Mouse (Mus musculus) lung, embryonic 16.5 days (tissue): Measurements from ENCODE around the gene Usp37. TPM values are rescaled to one million over a fixed set of nuclear protein-coding genes. Genes with fewer than 3 reads are reported as not detected.
"Not testable (repeated sequence)": the region's sequence is repeated elsewhere in the genome, so short reads cannot be mapped to it uniquely, and the experiment has no call there.

Experiments used
- ATAC-seq: fragments of 200-750 bp; cut with Nextera tagmentation; 2 replicates; pipeline ENCODE4 v1.8.0; 2017; ENCODE audit warnings: low read depth, mild to moderate bottlenecking, moderate library complexity
- H3K27ac ChIP-seq: fragments of 300-500 bp; sonication (generic); 2 replicates; pipeline ENCODE4 v1.5.1; 2014; ENCODE audit warnings: mild to moderate bottlenecking, control low read depth, low read length
- H3K27me3 ChIP-seq: fragments of 300-500 bp; sonication (generic); 2 replicates; pipeline ENCODE4 v1.6.1; 2014; ENCODE audit warnings: low read depth, low read length, mixed read lengths; ENCODE audit not compliant: control insufficient read depth, insufficient read depth
- H3K36me3 ChIP-seq: fragments of 300-500 bp; sonication (generic); 2 replicates; pipeline ENCODE4 v1.6.1; 2014; ENCODE audit warnings: low read length; ENCODE audit not compliant: control insufficient read depth, insufficient read depth
- H3K4me1 ChIP-seq: fragments of 300-500 bp; sonication (generic); replicated peaks from 2 replicates; pipeline ENCODE4 v1.6.1; 2014; ENCODE audit warnings: low read length, mixed read lengths; ENCODE audit not compliant: control insufficient read depth, insufficient read depth
- H3K4me2 ChIP-seq: fragments of 300-500 bp; sonication (generic); 2 replicates; pipeline ENCODE4 v1.6.1; 2014; ENCODE audit warnings: low read depth, low read length, control low read depth
- H3K4me3 ChIP-seq: fragments of 300-500 bp; sonication (generic); 2 replicates; pipeline ENCODE4 v1.5.1; 2014; ENCODE audit warnings: mild to moderate bottlenecking, low read length, control low read depth
- H3K9ac ChIP-seq: fragments of 300-500 bp; sonication (generic); 2 replicates; pipeline ENCODE4 v1.6.1; 2014; ENCODE audit warnings: low read length, control low read depth
- H3K9me3 ChIP-seq: fragments of 300-500 bp; sonication (generic); 2 replicates; pipeline ENCODE4 v1.6.1; 2016; ENCODE audit warnings: low read length; ENCODE audit not compliant: control insufficient read depth
- WGBS: fragments of 180-500 bp; shearing (Covaris S2); extraction: QIAGEN DNeasy Blood & Tissue Kit; methylation state at CpG from one replicate; pipeline ENCODE4 v1.1.7; 2014; 5-methylcytosine and 5-hydroxymethylcytosine counted together
- polyA plus RNA-seq: library from polyadenylated mRNA; unstranded; fragments of >200 nt; fragmentation: Nextera tagmentation; extraction: Ambion mirVana; gene quantifications from 2 replicates; pipeline ENCODE4 v1.2.1, GENCODE M21; 2015

Gene Usp37
- polyA plus RNA-seq, 1 experiment from 2014 or later, result 31.0 TPM

GRCm38 (mm10) chr1:74542451-74542961 is 1.6 kb downstream of the Usp37 start, which contains the start of gene Plcd4:
Gene Plcd4, plus strand, starts transcription at chr1:74542888.
- peak; percentile 34; the same call in 1 of the 2 replicates for ATAC-seq
- Histone ChIP-seq H3K9ac (no peak within 1 kb of the TSS), H3K36me3 (no peaks in the 10 kb centered on the region), H3K4me2 (no peak within 1 kb of the TSS), H3K4me3 (no peak within 1 kb of the TSS), H3K27me3 (no peaks in the 10 kb centered on the region), H3K4me1 (no peaks in the 10 kb centered on the region), H3K27ac (no peak within 1 kb of the TSS), H3K9me3 (no peaks in the 10 kb centered on the region)
- WGBS, result 7% methylated on average over 6 of the region's 6 CpGs

GRCm38 (mm10) chr1:74538650-74539049 is 5.4 kb downstream of the Usp37 start:
- H3K27ac ChIP-seq, result no peak overlapping the region
- H3K4me2 ChIP-seq, result no peak overlapping the region
- H3K4me1 ChIP-seq, result no peaks in the 10 kb centered on the region
- ATAC-seq, result no peak
- no peaks in the 10 kb centered on the region for H3K9me3 ChIP-seq
- no peaks in the 10 kb centered on the region for H3K36me3 ChIP-seq
- no peak overlapping the region for H3K4me3 ChIP-seq
- H3K9ac ChIP-seq, result no peak overlapping the region
- no peaks in the 10 kb centered on the region for H3K27me3 ChIP-seq

DNA sequence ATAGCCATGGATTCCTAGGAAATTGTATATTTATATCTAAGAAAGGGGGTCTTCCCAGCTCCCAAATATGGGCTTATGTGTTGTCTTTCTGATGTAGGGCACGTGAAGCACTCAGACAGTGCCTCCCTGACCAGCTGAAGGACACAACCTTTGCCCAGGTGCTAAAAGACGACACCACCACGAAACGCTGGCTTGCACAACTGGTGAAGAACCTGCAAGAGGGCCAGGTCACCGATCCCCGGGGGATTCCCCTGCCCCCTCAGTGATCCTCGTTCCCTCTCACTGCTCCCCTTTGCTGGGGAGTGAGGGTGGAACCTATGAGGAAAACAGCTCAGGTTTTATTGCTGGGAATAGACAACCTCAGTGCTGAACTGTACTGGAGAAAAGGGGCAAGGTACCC is 15.5 kb downstream of the Usp37 start:
- no peak overlapping the region for H3K4me3 ChIP-seq
- no peaks in the 10 kb centered on the region for H3K27me3 ChIP-seq
- no peak for ATAC-seq
- H3K4me2 ChIP-seq, result no peak overlapping the region
- H3K36me3 ChIP-seq, result peaks cover 55% of the 10 kb centered on the region
- no peaks in the 10 kb centered on the region for H3K9me3 ChIP-seq
- no peaks in the 10 kb centered on the region for H3K4me1 ChIP-seq
- no peak overlapping the region for H3K9ac ChIP-seq
- no peak overlapping the region for H3K27ac ChIP-seq
- WGBS, result 84% methylated on average over 7 of the region's 7 CpGs

GRCm38 (mm10) chr1:74524746-74525145 is 19.3 kb downstream of the Usp37 start:
- 89% methylated on average over 4 of the region's 4 CpGs for WGBS
- peaks cover 57% of the 10 kb centered on the region for H3K36me3 ChIP-seq
- H3K4me3 ChIP-seq, result no peak overlapping the region
- H3K9ac ChIP-seq, result no peak overlapping the region
- H3K27ac ChIP-seq, result no peak overlapping the region
- H3K27me3 ChIP-seq, result no peaks in the 10 kb centered on the region
- ATAC-seq, result no peak
- H3K9me3 ChIP-seq, result no peaks in the 10 kb centered on the region
- H3K4me2 ChIP-seq, result no peak overlapping the region
- H3K4me1 ChIP-seq, result no peaks in the 10 kb centered on the region

DNA sequence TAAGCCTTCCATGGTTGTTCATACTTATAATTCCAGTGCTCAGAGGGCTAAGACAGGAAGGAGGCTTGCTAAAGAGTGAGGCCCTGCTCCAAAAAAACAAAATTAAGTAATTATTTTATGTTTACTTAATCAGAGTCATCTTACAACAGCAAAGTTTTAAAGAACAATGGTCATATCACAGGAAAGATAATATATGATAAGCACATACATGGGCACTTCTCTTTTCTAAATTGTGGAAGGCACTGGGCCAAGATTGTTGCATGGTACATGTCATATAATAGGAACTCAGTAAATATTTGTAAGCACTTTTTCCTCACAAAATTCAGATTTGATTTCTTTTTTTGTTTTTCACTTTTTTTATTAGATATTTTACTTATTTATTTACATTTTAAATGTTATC is 24.2 kb downstream of the Usp37 start:
- Histone ChIP-seq H3K4me1 (no peaks in the 10 kb centered on the region), H3K27ac (no peak overlapping the region), H3K9me3 (no peaks in the 10 kb centered on the region), H3K4me2 (no peak overlapping the region), H3K27me3 (no peaks in the 10 kb centered on the region), H3K36me3 (peaks cover 30% of the 10 kb centered on the region), H3K9ac (no peak overlapping the region), H3K4me3 (no peak overlapping the region)
- ATAC-seq, result no peak

GRCm38 (mm10) chr1:74512999-74513398 is 31.1 kb downstream of the Usp37 start:
- not testable (repeated sequence) for H3K36me3 ChIP-seq, H3K4me3 ChIP-seq, H3K9me3 ChIP-seq, H3K4me2 ChIP-seq, H3K4me1 ChIP-seq, H3K9ac ChIP-seq, H3K27ac ChIP-seq, ATAC-seq, H3K27me3 ChIP-seq
- 86% methylated on average over 1 of the region's 1 CpGs for WGBS

GRCm38 (mm10) chr1:74511306-74511705 is 32.8 kb downstream of the Usp37 start:
- Histone ChIP-seq H3K27me3 (no peaks in the 10 kb centered on the region), H3K4me2 (no peak overlapping the region), H3K36me3 (no peaks in the 10 kb centered on the region; the same call in 1 of the 2 replicates), H3K4me1 (peaks cover 16% of the 10 kb centered on the region), H3K9me3 (no peaks in the 10 kb centered on the region), H3K4me3 (no peak overlapping the region), H3K9ac (no peak overlapping the region), H3K27ac (no peak overlapping the region)
- no peak for ATAC-seq
- WGBS, result 92% methylated on average over 5 of the region's 5 CpGs

- Histone ChIP-seq H3K27me3 (no peaks in the 10 kb centered on the region), H3K4me2 (peak overlapping the region; percentile 91; the same call in 1 of the 2 replicates), H3K4me1 (peaks cover 26% of the 10 kb centered on the region), H3K36me3 (no peaks in the 10 kb centered on the region), H3K9me3 (no peaks in the 10 kb centered on the region), H3K9ac (no peak overlapping the region), H3K27ac (no peak overlapping the region), H3K4me3 (no peak overlapping the region)
- 94% methylated on average over 2 of the region's 2 CpGs for WGBS
- ATAC-seq, result no peak
These were observed 36.3 kb downstream of the Usp37 start for GRCm38 (mm10) chr1:74507780-74508179.

GRCm38 (mm10) chr1:74506471-74506881 is 37.6 kb downstream of the Usp37 start:
- peak overlapping the region; percentile 98 for H3K9ac ChIP-seq
- no peaks in the 10 kb centered on the region for H3K36me3 ChIP-seq
- H3K4me2 ChIP-seq, result peak overlapping the region; percentile 91
- peak; percentile 53 for ATAC-seq
- H3K27ac ChIP-seq, result peak overlapping the region; percentile 94
- 0% methylated on average over 34 of the region's 34 CpGs for WGBS
- peaks cover 26% of the 10 kb centered on the region for H3K4me1 ChIP-seq
- peak overlapping the region; percentile 95 for H3K4me3 ChIP-seq
- no peaks in the 10 kb centered on the region for H3K27me3 ChIP-seq
- H3K9me3 ChIP-seq, result no peaks in the 10 kb centered on the region
